Mouse (Mus musculus): Measurements from ENCODE around the gene Gpr152.

GRCm38 (mm10) chr19:4108535-4108934, 31.1 kb upstream of the Gpr152 start:
- no peak for TF ChIP-seq CTCF (IDR thresholded peaks at IDR 0.05; ENCODE audit: insufficient read depth, low read depth, low read length)
- no peak for TF ChIP-seq POLR2A (IDR thresholded peaks at IDR 0.05; ENCODE audit: insufficient read depth, low read depth, low read length)

All from olfactory bulb, adult 2 months (tissue).